Mouse (Mus musculus) lung, embryonic 14.5 days (tissue): ENCODE data around the gene Edem3. TPM values are rescaled to one million over a fixed set of nuclear protein-coding genes. Genes with fewer than 3 reads are reported as not detected.

Experiments used
- ATAC-seq: fragments of 200-750 bp; cut with Nextera tagmentation; 2 replicates; pipeline ENCODE4 v1.8.0; 2017; ENCODE audit warnings: mild to moderate bottlenecking, moderate TSS enrichment, moderate library complexity; ENCODE audit not compliant: insufficient read depth
- DNase-seq: peaks from one replicate; pipeline ENCODE4 v3.0.0-alpha.2; 2015
- H3K27ac ChIP-seq: fragments of 300-500 bp; sonication (generic); 2 replicates; pipeline ENCODE4 v1.5.1; 2014; ENCODE audit warnings: low read depth, mild to moderate bottlenecking, moderate library complexity
- H3K27me3 ChIP-seq: fragments of 300-500 bp; sonication (generic); 2 replicates; pipeline ENCODE4 v1.6.1; 2014; ENCODE audit warnings: low read length, control low read depth; ENCODE audit not compliant: insufficient read depth
- H3K36me3 ChIP-seq: fragments of 300-500 bp; sonication (generic); 2 replicates; pipeline ENCODE4 v1.6.1; 2014; ENCODE audit warnings: control low read depth; ENCODE audit not compliant: insufficient read depth
- H3K4me1 ChIP-seq: fragments of 300-500 bp; sonication (generic); 2 replicates; pipeline ENCODE4 v1.6.1; 2014; ENCODE audit warnings: antibody characterized with exemption, control low read depth; ENCODE audit not compliant: insufficient read depth
- H3K4me2 ChIP-seq: fragments of 300-500 bp; sonication (generic); 2 replicates; pipeline ENCODE4 v1.6.1; 2014; ENCODE audit warnings: mild to moderate bottlenecking
- H3K4me3 ChIP-seq: fragments of 300-500 bp; sonication (generic); 2 replicates; pipeline ENCODE4 v1.5.1; 2014; ENCODE audit warnings: low read depth, low read length
- H3K9ac ChIP-seq: fragments of 300-500 bp; sonication (generic); 2 replicates; pipeline ENCODE4 v1.6.1; 2014
- H3K9me3 ChIP-seq: fragments of 300-500 bp; sonication (generic); 2 replicates; pipeline ENCODE4 v1.6.1; 2016; ENCODE audit warnings: low read depth, low read length, control low read depth
- CTCF ChIP-seq: IDR thresholded peaks from 2 replicates; pipeline ENCODE4 v1.5.1; 2016; ENCODE audit warnings: antibody characterized with exemption, low read depth
- WGBS: fragments of 180-500 bp; shearing (Covaris S2); extraction: QIAGEN DNeasy Blood & Tissue Kit; methylation state at CpG from one replicate; pipeline ENCODE4 v1.1.7; 2014; 5-methylcytosine and 5-hydroxymethylcytosine counted together
- polyA plus RNA-seq: library from polyadenylated mRNA; unstranded; fragments of >200 nt; fragmentation: Nextera tagmentation; extraction: Ambion mirVana; gene quantifications from 2 replicates; pipeline ENCODE4 v1.2.1, GENCODE M21; 2014

Gene Edem3
- polyA plus RNA-seq, 1 experiment from 2014 or later: 24.5 TPM

DNA sequence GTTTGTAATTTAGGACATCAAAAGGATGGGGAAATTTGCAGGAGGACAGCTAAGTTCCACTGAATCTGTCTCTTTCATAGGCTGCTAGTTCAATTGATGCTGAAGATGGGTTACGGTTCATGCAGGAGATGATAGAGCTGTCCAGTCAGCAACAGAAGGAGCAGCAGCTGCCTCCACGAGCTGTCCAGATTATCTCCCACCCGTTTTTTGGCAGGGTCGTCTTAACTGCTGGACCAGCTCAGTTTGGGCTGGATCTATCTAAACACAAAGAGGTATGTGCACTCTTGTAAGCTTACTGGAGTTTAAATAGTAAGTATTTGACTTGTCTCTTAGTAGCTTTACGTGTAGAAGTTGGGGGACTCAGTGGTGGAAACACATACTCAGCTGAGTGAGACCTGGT is 52.1 kb downstream of the Edem3 start:
- no peak overlapping the region for H3K4me3 ChIP-seq
- no peaks in the 10 kb centered on the region for H3K9me3 ChIP-seq
- no peak overlapping the region for H3K27ac ChIP-seq
- H3K4me1 ChIP-seq: no peaks in the 10 kb centered on the region
- no peak overlapping the region for H3K4me2 ChIP-seq
- DNase-seq (no peak), ATAC-seq (no peak)
- H3K9ac ChIP-seq: no peak overlapping the region
- H3K36me3 ChIP-seq: peaks cover 54% of the 10 kb centered on the region
- TF ChIP-seq CTCF: no peak
- WGBS: 76% methylated on average over 5 of the region's 5 CpGs
- no peaks in the 10 kb centered on the region for H3K27me3 ChIP-seq

DNA sequence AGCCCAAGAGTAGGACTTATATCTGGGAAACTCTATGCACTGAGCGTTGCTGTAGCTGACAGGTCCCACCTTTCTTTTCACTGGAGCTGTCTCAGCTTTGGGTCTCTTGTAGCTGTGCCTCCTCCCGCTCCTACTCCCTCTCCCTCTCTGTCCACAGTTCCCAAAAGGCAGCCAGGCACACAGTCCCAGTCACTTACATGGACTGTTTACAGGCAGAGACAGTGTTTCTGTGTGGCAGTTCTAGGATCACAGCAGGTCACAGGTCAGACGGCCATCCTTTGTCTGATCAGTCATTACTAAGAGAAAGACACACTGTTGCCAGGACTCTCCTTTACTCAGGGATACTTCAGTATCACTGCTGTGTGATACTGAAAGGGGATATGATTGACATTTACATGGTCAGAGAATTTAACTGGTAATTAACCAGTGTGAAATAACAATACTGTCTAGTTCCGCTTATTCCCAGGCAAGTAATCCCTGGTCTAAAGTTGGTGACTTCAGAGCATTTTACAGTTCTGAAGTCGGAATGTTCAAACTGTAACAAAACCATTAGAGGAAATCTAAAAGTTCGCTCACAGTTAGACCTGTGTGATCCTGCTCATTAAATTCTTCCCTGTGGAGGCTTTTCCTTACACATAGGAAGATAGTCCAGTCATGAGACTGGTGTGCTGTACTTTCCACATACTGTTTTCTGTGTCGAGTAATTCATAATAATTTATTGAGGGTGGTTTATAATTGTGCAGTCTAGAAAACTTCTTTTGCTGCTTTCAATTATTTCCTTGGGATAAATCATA is 55.7 kb downstream of the Edem3 start:
- ATAC-seq (no peak), DNase-seq (no peak)
- H3K4me3 ChIP-seq: no peak overlapping the region
- no peaks in the 10 kb centered on the region for H3K4me1 ChIP-seq
- H3K4me2 ChIP-seq: no peak overlapping the region
- WGBS: 74% methylated on average over 7 of the region's 7 CpGs
- H3K36me3 ChIP-seq: peaks cover 48% of the 10 kb centered on the region
- no peaks in the 10 kb centered on the region for H3K27me3 ChIP-seq
- H3K9me3 ChIP-seq: no peaks in the 10 kb centered on the region
- no peak overlapping the region for H3K27ac ChIP-seq
- no peak for TF ChIP-seq CTCF
- H3K9ac ChIP-seq: no peak overlapping the region

DNA sequence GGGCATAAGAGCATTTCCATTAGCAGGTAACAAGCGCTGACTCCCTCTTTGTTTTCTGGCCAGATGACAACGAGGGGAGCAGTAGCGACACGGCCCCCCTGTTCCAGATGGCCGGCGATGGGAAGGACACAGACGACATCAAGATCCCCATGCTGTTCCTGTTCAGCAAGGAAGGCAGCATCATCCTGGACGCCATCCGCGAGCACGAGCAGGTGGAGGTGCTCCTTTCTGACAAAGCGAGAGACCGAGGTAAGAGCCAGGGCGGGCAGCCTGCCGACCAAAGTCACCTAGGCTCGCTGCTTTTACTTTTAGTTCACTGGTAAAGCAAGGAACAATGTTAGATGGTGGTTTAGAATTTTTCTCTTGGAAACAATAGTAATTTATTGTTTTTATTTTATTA is 56.3 kb downstream of the Edem3 start:
- Histone ChIP-seq H3K27ac (no peak overlapping the region), H3K4me2 (no peak overlapping the region), H3K9ac (no peak overlapping the region), H3K27me3 (no peaks in the 10 kb centered on the region), H3K36me3 (peaks cover 44% of the 10 kb centered on the region), H3K4me1 (no peaks in the 10 kb centered on the region), H3K4me3 (no peak overlapping the region), H3K9me3 (no peaks in the 10 kb centered on the region)
- no peak for TF ChIP-seq CTCF
- DNase-seq (no peak), ATAC-seq (no peak)
- WGBS: 91% methylated on average over 16 of the region's 16 CpGs

DNA sequence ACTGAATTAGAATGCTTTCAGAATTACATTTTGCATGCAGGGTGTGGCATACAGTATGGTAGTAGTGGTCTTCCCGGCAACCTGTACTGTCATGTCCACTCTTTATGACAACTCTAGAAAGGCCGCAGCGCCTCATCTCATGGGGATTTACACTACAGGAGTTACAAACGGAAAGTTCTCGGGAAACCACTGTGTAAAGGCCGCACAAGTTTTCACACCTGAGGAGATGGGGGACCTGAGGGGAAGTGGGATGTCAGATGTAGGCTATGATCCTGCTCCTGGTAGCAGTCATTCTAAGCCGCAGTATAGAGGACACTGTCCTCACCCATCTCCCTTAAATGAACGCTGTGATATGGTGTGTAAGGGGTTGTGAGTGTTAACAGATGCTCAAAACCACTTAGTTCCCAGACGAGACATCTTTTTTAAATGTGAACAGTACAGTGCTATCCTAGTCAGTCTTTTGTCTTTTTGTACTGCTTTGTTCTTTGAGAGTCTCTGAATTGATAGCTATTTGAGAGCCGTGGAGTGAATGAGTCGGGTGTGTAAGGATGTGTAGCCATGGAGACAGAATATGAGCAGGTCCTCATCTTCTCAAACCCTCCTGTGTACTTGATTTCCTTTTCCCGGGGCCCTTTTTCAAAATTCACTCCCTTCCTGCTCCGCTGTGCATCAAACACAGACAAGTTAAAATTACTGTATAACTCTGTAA is 57.0 kb downstream of the Edem3 start:
- no peaks in the 10 kb centered on the region for H3K4me1 ChIP-seq
- H3K4me3 ChIP-seq: no peak overlapping the region
- WGBS: 87% methylated on average over 13 of the region's 13 CpGs
- ATAC-seq: no peak
- H3K9ac ChIP-seq: no peak overlapping the region
- no peaks in the 10 kb centered on the region for H3K27me3 ChIP-seq
- no peak overlapping the region for H3K27ac ChIP-seq
- no peak for DNase-seq
- H3K9me3 ChIP-seq: no peaks in the 10 kb centered on the region
- H3K4me2 ChIP-seq: no peak overlapping the region
- H3K36me3 ChIP-seq: peaks cover 44% of the 10 kb centered on the region
- no peak for TF ChIP-seq CTCF

DNA sequence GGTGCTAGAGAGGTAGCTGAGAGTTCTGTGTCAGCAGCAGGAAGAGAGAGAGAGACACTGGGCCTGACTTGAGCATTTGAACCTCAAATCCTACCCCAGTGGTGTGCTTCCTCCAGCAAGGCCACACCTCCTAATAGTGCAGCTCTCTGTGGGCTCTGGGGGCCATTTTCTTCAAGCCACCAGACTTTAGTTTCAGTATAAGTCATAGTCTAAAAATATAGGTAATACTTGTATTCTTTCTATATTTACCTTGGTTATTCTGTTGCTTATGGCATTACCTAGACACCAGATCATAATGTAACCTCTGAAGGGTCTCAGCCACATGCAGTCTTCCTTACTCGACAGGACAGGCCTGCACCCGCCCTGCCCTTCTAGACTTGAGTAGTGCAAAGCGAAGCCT is 60.9 kb downstream of the Edem3 start:
- Histone ChIP-seq H3K4me2 (no peak overlapping the region), H3K27me3 (no peaks in the 10 kb centered on the region), H3K4me3 (no peak overlapping the region), H3K27ac (no peak overlapping the region), H3K36me3 (peaks cover 52% of the 10 kb centered on the region), H3K9me3 (no peaks in the 10 kb centered on the region), H3K9ac (no peak overlapping the region), H3K4me1 (no peaks in the 10 kb centered on the region)
- ATAC-seq (no peak), DNase-seq (no peak)
- TF ChIP-seq CTCF: no peak
- 91% methylated on average over 3 of the region's 3 CpGs for WGBS

DNA sequence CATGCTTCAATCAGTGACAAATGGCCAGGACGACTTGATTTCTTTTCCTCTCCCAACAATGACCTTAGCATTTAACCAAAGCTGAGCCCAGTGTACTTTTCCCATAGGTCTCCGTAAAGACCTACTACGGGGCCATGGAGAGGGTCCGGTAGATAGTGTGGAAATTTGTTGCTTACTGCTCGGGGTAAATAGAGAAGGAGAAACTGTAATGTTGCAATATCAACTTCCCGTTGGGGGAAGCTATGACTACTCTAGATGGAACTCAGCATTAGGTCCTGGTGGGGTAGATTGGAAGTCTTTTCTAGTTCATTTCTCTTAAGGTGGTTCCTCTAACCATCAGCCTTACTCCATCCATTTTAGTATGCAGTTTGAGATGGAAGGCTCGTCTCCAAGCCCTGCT is 64.0 kb downstream of the Edem3 start:
- 87% methylated on average over 7 of the region's 7 CpGs for WGBS
- Histone ChIP-seq H3K9me3 (no peaks in the 10 kb centered on the region), H3K36me3 (peaks cover 33% of the 10 kb centered on the region), H3K27me3 (no peaks in the 10 kb centered on the region), H3K4me1 (no peaks in the 10 kb centered on the region), H3K27ac (no peak overlapping the region), H3K9ac (no peak overlapping the region), H3K4me3 (no peak overlapping the region), H3K4me2 (no peak overlapping the region)
- no peak for DNase-seq
- ATAC-seq: no peak
- no peak for TF ChIP-seq CTCF

DNA sequence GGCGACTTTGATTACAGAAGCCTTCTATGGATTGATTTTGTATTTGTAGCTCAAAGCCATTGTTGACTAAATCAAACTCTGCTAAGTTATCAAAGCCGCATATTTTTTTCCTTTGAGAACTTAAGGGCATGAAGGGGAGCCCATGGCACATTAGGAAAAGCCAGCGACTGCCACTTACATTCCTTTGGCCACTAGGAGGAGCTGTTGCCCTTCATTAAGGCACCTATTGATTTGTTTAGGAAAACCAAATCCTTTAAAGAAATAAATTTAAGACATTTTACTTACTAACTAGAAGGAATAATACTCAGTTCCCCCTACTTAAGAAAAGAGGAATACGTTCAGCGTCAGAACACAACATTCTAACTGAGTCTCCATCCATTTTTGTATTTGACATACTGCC is 65.3 kb downstream of the Edem3 start:
- no peak overlapping the region for H3K9ac ChIP-seq
- H3K27me3 ChIP-seq: no peaks in the 10 kb centered on the region
- H3K9me3 ChIP-seq: no peaks in the 10 kb centered on the region
- WGBS: 25% methylated on average over 5 of the region's 5 CpGs
- H3K27ac ChIP-seq: no peak overlapping the region
- no peak overlapping the region for H3K4me3 ChIP-seq
- H3K4me1 ChIP-seq: no peaks in the 10 kb centered on the region
- no peak overlapping the region for H3K4me2 ChIP-seq
- ATAC-seq (no peak), DNase-seq (peak; percentile 96)
- TF ChIP-seq CTCF: peak; percentile 89
- peaks cover 30% of the 10 kb centered on the region for H3K36me3 ChIP-seq
